Mouse (Mus musculus): ENCODE results near the gene Pold1. TPM values are rescaled to one million over a fixed set of nuclear protein-coding genes. Genes with fewer than 3 reads are reported as not detected.

The Pold1 gene
- polyA plus RNA-seq, 1 experiment, result 38.4 TPM

DNA sequence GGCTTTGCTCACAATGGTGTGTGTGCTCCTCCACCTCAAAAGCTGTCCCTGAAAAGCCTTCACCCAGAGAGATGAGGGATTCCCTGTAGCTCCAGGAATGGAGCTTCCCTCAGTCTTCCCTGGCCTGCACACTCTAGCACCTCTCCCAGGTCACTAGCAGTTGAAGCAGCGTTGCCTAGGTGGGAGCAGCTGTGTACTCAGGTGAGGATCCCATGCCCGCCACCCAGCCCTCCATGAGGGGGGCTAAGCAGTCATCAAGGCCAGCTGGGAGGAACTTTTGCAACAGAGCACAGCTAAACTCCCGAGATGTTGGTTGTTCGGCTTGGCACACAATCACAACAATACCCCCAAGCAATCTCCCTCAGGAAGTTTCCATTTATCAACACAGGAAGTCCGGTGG is 34.1 kb upstream of the Pold1 start:
- no peak for TF ChIP-seq POLR2A (IDR thresholded peaks at IDR 0.05; ENCODE audit: borderline replicate concordance, extremely low read depth, insufficient read depth, insufficient read length, poor library complexity, severe bottlenecking)
- no peak for TF ChIP-seq CTCF (IDR thresholded peaks at IDR 0.05; ENCODE audit: borderline replicate concordance, extremely low read depth, insufficient read depth, insufficient read length)

GRCm38 (mm10) chr7:44581637-44582036 is 33.0 kb upstream of the Pold1 start:
- no peak for DNase-seq (ENCODE audit: low read depth)
- no peak for TF ChIP-seq CTCF (IDR thresholded peaks at IDR 0.05; ENCODE audit: borderline replicate concordance, extremely low read depth, insufficient read depth, insufficient read length)
- TF ChIP-seq POLR2A (IDR thresholded peaks at IDR 0.05; ENCODE audit: borderline replicate concordance, extremely low read depth, insufficient read depth, insufficient read length, poor library complexity, severe bottlenecking), result no peak

More for the DNA sequence above, 34.1 kb upstream of the Pold1 start:
- no peak for DNase-seq (ENCODE audit: low read depth)

DNA sequence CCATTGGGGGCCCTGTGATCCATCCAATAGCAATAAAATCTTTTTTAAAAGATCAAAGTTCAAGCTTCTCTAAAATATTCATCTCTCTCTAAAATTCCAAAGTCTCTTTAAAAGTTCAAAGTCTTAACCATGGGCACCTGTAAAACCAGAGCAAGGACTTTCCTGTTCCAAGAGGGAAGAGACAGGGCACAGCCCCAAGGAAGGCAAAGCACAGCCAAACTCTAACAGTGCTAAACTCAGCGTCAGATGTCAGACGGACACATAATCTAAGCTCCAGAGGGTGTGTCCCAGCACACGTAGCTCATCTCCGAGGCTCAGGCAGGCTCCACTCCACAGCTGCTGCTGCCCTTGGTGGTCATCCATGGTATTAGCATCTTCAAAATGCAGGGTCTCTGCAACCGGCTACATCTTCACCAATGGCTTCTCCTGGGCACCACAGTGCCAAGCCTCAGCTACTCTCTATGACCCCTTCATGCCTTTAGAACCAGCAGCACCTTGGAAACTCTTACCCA is 27.7 kb upstream of the Pold1 start:
- TF ChIP-seq POLR2A (IDR thresholded peaks at IDR 0.05; ENCODE audit: borderline replicate concordance, extremely low read depth, insufficient read depth, insufficient read length, poor library complexity, severe bottlenecking), result no peak
- TF ChIP-seq CTCF (IDR thresholded peaks at IDR 0.05; ENCODE audit: borderline replicate concordance, extremely low read depth, insufficient read depth, insufficient read length), result no peak
- no peak for DNase-seq (ENCODE audit: low read depth)

GRCm38 (mm10) chr7:44572956-44573484 is 24.4 kb upstream of the Pold1 start:
- TF ChIP-seq CTCF (IDR thresholded peaks at IDR 0.05; ENCODE audit: borderline replicate concordance, extremely low read depth, insufficient read depth, insufficient read length), result no peak
- no peak for TF ChIP-seq POLR2A (IDR thresholded peaks at IDR 0.05; ENCODE audit: borderline replicate concordance, extremely low read depth, insufficient read depth, insufficient read length, poor library complexity, severe bottlenecking)
- DNase-seq (ENCODE audit: low read depth), result no peak

DNA sequence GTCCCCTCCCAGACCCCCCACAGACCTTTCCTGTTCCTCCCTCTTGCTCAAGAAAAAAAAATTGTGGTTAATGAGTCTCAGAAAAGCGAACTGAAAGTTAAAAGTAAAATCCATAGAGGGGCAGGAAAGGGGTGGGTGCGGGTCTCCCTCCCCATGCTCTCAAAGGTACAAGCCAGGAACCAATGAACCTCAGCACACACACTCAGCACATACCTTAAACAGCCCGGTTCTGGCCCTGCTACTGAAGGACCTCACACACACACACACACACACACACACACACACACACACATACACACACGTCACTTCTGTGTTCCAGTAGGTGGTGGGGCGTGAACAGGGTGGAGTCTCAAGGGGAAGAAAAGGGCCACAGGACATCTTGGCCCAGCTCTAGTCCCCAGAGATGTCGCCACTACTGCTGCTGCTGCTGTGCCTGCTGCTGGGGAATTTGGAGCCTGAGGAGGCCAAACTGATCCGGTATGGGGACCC is 23.6 kb upstream of the Pold1 start, which contains the start of gene Napsa:
Gene Napsa (plus strand): TSS at position 168 of the 489 bp plus-strand sequence.
- TF ChIP-seq POLR2A (IDR thresholded peaks at IDR 0.05; ENCODE audit: borderline replicate concordance, extremely low read depth, insufficient read depth, insufficient read length, poor library complexity, severe bottlenecking), result no peak
- no peak for TF ChIP-seq CTCF (IDR thresholded peaks at IDR 0.05; ENCODE audit: borderline replicate concordance, extremely low read depth, insufficient read depth, insufficient read length)

DNA sequence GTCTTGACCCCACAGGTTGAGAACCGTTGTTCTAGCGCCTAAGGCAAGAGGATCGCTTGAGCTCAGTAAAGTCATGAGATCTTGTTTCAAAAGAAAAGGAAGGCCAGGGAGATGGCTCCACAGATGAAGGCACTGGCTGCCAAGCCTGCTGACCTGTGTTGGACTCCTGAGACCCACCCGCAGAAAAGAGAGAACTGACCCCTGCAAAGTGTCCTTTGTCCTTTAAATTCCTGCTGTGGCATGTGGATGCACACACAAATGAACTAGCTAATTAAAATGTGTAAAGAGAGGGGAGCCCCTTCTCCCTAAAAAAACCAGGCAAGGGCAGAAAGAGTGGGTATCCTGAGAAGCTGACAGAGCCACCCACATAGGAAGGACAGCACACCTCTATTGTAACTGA is 23.2 kb upstream of the Pold1 start:
- TF ChIP-seq POLR2A (IDR thresholded peaks at IDR 0.05; ENCODE audit: borderline replicate concordance, extremely low read depth, insufficient read depth, insufficient read length, poor library complexity, severe bottlenecking), result no peak
- no peak for DNase-seq (ENCODE audit: low read depth)

More for the DNA sequence above, 23.6 kb upstream of the Pold1 start, which contains the start of gene Napsa:
- no peak for DNase-seq (ENCODE audit: low read depth)

DNA sequence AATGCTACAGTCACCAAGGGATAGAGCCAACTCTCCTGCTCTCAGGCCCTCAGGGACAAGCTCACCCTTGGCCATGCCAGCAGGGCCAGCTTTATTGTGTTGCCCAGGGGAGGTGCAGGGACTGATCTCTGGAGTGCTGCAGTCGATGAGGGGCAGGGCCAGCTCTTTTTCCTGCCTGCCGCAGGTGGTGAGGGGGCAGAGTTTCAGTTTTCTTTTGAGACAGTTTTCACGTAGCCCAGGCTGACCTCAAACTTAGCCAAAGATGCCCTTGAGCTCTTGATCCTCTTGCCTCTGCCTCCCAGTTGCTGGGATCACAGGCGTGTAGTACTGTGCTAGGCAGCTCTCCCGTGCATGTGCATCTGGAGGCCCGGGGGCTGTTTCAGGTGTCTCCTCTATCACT is 22.3 kb upstream of the Pold1 start:
- DNase-seq (ENCODE audit: low read depth), result no peak
- TF ChIP-seq CTCF (IDR thresholded peaks at IDR 0.05; ENCODE audit: borderline replicate concordance, extremely low read depth, insufficient read depth, insufficient read length), result no peak
- no peak for TF ChIP-seq POLR2A (IDR thresholded peaks at IDR 0.05; ENCODE audit: borderline replicate concordance, extremely low read depth, insufficient read depth, insufficient read length, poor library complexity, severe bottlenecking)

GRCm38 (mm10) chr7:44568803-44569202 is 20.2 kb upstream of the Pold1 start:
- TF ChIP-seq POLR2A (IDR thresholded peaks at IDR 0.05; ENCODE audit: borderline replicate concordance, extremely low read depth, insufficient read depth, insufficient read length, poor library complexity, severe bottlenecking), result no peak
- no peak for TF ChIP-seq CTCF (IDR thresholded peaks at IDR 0.05; ENCODE audit: borderline replicate concordance, extremely low read depth, insufficient read depth, insufficient read length)

DNA sequence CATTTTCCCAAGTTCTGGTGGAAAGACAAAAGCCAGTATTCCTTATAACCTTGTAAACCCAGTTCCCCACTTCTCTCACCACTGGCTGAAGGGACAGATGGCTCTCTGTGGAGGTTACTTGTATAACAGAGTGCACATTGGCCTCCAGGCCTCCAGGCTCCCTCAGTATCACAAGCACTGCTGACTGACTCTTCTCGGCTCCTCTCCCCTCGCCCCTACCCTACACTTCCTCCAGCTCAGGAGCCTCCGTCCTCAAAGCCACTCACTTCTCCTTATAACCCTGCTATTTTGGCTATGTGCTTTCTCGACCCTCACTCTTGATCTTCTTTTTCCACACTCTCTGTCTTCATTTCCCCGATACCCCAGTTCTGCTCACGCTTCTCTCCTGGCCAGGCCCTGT is 16.8 kb upstream of the Pold1 start:
- DNase-seq (ENCODE audit: low read depth), result no peak
- TF ChIP-seq CTCF (IDR thresholded peaks at IDR 0.05; ENCODE audit: borderline replicate concordance, extremely low read depth, insufficient read depth, insufficient read length) (no peak), POLR2A (IDR thresholded peaks at IDR 0.05; ENCODE audit: borderline replicate concordance, extremely low read depth, insufficient read depth, insufficient read length, poor library complexity, severe bottlenecking) (no peak)

More at GRCm38 (mm10) chr7:44568803-44569202, 20.2 kb upstream of the Pold1 start:
- DNase-seq (ENCODE audit: low read depth), result no peak

DNA sequence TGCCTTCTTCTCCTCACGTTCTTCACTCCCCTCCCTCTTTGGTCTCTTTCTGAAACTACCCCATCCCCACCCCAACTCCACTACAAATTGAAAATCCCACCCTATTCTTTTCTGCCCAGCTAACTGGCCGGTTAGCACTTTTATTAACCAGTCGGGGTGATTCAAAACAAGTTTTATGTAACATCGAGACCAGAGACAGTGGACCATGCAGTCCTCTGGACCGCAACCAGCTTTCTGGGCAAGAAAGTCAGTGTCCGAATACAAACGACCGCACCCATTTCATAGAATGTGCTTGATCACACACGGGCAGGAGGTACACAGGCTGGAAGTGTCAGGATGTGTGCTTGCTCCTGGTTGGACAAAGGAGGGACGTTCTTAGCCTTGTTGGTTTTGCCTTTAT is 15.8 kb upstream of the Pold1 start:
- DNase-seq (ENCODE audit: low read depth), result no peak
- TF ChIP-seq CTCF (IDR thresholded peaks at IDR 0.05; ENCODE audit: borderline replicate concordance, extremely low read depth, insufficient read depth, insufficient read length), result no peak

- TF ChIP-seq CTCF (IDR thresholded peaks at IDR 0.05; ENCODE audit: borderline replicate concordance, extremely low read depth, insufficient read depth, insufficient read length), result no peak
- TF ChIP-seq POLR2A (IDR thresholded peaks at IDR 0.05; ENCODE audit: borderline replicate concordance, extremely low read depth, insufficient read depth, insufficient read length, poor library complexity, severe bottlenecking), result no peak
- DNase-seq (ENCODE audit: low read depth), result no peak
These were observed 14.6 kb upstream of the Pold1 start for GRCm38 (mm10) chr7:44563284-44563683.
